Mouse (Mus musculus): ENCODE data around the gene Alpl. TPM values are rescaled to one million over a fixed set of nuclear protein-coding genes. Genes with fewer than 3 reads are reported as not detected.

Gene Alpl
- polyA plus RNA-seq, 1 experiment from 2014 or later: 5.1 TPM

DNA sequence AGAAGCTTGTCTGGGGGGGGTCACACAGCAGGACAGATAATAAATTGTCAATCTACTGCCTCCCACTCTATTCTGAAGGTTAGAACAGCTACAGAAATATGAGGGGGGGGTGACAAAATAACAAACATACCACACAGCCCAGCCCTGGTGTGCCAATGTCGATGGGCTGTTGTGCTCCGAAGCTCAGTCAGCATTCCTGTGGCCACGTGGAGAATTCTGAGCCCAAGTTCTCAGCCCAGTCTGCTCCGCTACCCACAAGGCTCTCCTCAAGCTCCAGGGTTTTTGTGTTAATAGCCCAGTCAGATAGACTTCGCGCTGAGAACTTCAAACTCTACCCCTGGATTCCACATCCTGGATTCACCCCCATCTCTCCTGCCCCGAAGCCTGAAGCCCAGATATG is 2.6 kb downstream of the Alpl start:
- Histone ChIP-seq H3K9me3 (replicated peaks) (no peaks in the 10 kb centered on the region), H3K4me1 (peaks cover 30% of the 10 kb centered on the region), H3K4me3 (no peak overlapping the region), H3K27me3 (ENCODE audit: low read depth, poor library complexity, severe bottlenecking) (peaks cover 51% of the 10 kb centered on the region), H3K36me3 (no peaks in the 10 kb centered on the region), H3K27ac (no peak overlapping the region)
- WGBS: 89% methylated on average over 7 of the region's 7 CpGs
- no peak for DNase-seq (ENCODE audit: low spot score)

DNA sequence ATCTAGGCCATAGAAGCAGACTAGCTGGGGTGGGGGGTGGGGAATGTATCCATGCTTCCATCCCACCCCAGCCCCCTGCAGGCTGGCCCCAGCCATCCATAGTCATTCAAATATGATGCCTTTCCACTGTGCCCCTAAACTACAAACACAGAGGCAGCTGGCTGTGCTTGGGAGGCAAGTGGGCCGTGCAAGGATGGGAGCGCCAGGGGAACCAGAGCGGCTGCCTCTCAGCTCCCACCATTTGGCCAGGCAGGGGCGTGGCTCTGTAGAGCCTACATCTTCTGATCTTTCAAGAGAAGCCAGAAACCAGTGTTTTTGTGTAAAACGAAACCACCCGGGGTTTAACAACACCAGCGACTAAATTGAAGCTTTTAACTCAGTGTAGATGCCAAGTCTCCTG is 4.7 kb downstream of the Alpl start:
- H3K4me1 ChIP-seq: peaks cover 30% of the 10 kb centered on the region
- no peak overlapping the region for H3K27ac ChIP-seq
- WGBS: 15% methylated on average over 7 of the region's 7 CpGs

GRCm38 (mm10) chr4:137790981-137791380 is 5.2 kb downstream of the Alpl start:
- Histone ChIP-seq H3K27me3 (ENCODE audit: low read depth, poor library complexity, severe bottlenecking) (peaks cover 26% of the 10 kb centered on the region), H3K4me3 (no peak overlapping the region), H3K36me3 (no peaks in the 10 kb centered on the region), H3K27ac (no peak overlapping the region), H3K9me3 (replicated peaks) (no peaks in the 10 kb centered on the region), H3K4me1 (peaks cover 26% of the 10 kb centered on the region)
- WGBS: 85% methylated on average over 5 of the region's 5 CpGs
- DNase-seq (ENCODE audit: low spot score): no peak

More for the DNA sequence above, 4.7 kb downstream of the Alpl start:
- Histone ChIP-seq H3K36me3 (no peaks in the 10 kb centered on the region), H3K27me3 (ENCODE audit: low read depth, poor library complexity, severe bottlenecking) (peaks cover 30% of the 10 kb centered on the region), H3K4me3 (no peak overlapping the region), H3K9me3 (replicated peaks) (no peaks in the 10 kb centered on the region)
- no peak for DNase-seq (ENCODE audit: low spot score)

DNA sequence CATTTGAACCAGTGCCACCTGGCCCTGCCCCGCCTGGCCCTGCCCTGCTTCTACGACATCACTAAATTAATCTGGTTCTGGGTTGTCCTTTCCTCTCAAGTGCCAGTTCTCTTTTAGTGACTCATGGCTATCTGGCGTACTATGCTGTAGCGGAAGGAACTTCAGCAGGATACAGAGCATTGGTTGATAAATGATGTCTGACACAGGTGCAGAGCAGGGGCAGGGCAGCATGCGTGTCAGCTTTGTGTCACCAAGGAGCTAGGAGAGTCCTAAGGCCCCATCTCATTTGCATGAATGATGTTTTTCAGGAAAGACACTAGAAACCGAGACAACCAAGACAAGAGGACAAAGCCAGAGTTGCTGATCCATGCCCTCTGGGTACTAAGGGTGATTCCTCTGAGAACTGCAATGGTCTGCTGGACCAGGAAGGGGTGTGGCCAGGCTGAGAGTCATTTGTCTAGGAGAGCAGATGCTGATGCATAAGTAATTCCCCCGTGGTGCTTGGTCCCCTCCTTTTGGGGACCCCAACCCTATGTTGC is 7.6 kb downstream of the Alpl start:
- H3K27me3 ChIP-seq (ENCODE audit: low read depth, poor library complexity, severe bottlenecking): peaks cover 2% of the 10 kb centered on the region; the same call in 1 of the 2 replicates
- no peaks in the 10 kb centered on the region for H3K36me3 ChIP-seq
- no peaks in the 10 kb centered on the region for H3K9me3 ChIP-seq (replicated peaks)
- no peak overlapping the region for H3K4me3 ChIP-seq
- 71% methylated on average over 7 of the region's 7 CpGs for WGBS
- no peak for DNase-seq (ENCODE audit: low spot score)
- H3K27ac ChIP-seq: no peak overlapping the region
- peaks cover 33% of the 10 kb centered on the region for H3K4me1 ChIP-seq

DNA sequence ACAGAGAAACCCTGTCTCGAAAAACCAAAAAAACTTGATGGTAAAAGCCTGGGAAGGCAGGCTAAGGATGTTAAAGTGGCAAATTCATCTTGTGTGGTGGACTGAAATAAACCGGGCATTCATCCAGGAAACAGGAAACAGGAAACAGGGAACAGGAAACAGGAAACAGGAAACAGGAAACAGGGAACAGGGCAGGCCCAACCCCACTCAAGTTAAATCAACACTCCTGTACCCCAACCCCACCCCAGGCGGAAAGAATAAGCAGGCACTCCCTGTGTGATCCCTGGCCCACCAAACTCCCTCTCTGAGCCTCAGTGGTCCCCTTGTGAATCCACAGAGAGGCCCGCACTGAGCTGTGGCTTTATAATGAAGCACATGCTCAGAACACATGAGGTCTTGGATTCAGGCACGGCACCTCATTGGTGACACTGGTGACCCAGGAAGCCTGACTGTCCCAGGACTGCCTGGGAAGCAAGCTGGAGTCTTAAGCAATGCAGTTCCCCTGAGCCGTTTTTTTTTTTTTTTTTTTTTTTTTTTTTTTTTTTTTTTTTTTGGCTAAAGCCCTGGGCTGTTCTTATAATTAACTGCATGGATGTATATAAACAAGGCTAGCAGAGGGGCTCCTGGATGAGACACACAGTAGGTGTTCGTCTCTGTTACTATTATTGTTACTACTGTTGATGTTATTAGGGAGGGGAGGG is 8.4 kb downstream of the Alpl start:
- WGBS: 89% methylated on average over 7 of the region's 7 CpGs
- H3K4me3 ChIP-seq: no peak overlapping the region
- no peak overlapping the region for H3K27ac ChIP-seq
- no peaks in the 10 kb centered on the region for H3K27me3 ChIP-seq (ENCODE audit: low read depth, poor library complexity, severe bottlenecking)
- no peaks in the 10 kb centered on the region for H3K36me3 ChIP-seq
- DNase-seq (ENCODE audit: low spot score): no peak
- H3K4me1 ChIP-seq: peaks cover 30% of the 10 kb centered on the region
- no peaks in the 10 kb centered on the region for H3K9me3 ChIP-seq (replicated peaks)

DNA sequence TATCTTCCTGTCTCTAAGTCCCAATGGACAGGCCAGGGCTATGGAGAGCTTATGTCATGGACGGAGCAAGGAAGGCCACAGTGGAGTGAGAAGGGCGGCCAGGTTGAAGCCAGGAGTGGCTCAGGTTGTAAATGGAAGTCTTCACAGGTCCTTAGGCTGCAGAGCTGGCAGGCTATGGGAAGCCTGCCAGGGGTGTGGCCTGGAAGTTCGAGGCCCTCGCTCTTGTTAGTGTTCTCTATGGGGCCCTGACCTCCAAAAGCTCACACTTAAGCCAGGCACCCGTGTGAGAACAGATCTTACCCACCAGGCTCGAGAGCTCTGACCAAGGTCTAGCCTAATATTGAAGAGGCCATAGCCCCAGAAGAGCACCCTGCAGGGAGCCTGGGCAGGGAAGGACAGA is 9.7 kb downstream of the Alpl start:
- H3K9me3 ChIP-seq (replicated peaks): no peaks in the 10 kb centered on the region
- DNase-seq (ENCODE audit: low spot score): no peak
- peaks cover 27% of the 10 kb centered on the region for H3K4me1 ChIP-seq
- no peaks in the 10 kb centered on the region for H3K27me3 ChIP-seq (ENCODE audit: low read depth, poor library complexity, severe bottlenecking)
- H3K4me3 ChIP-seq: no peak overlapping the region
- no peak overlapping the region for H3K27ac ChIP-seq
- H3K36me3 ChIP-seq: no peaks in the 10 kb centered on the region
- WGBS: 86% methylated on average over 6 of the region's 6 CpGs

DNA sequence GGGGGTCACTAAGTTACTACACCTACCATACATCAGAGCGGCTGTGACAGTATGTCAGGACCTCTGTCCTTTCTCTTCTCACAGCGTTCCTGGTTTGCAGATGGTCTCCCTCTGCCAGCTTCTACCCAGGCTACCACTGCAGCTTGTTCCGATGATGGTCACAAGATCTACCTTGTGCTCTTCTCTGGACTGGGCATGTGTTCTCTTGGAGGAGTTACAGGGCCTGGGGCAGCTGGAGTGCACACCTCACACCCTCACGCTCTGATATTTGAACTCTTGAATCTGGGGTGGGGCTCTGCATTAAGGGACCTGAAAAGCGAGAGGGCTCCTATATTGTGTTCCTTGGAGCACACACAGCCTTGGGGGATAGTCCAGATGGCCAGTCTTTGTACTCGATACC is 10.9 kb downstream of the Alpl start:
- Histone ChIP-seq H3K4me3 (no peak overlapping the region), H3K9me3 (replicated peaks) (no peaks in the 10 kb centered on the region), H3K27ac (no peak overlapping the region), H3K4me1 (peaks cover 23% of the 10 kb centered on the region), H3K27me3 (ENCODE audit: low read depth, poor library complexity, severe bottlenecking) (no peaks in the 10 kb centered on the region), H3K36me3 (no peaks in the 10 kb centered on the region)
- WGBS: 78% methylated on average over 6 of the region's 6 CpGs
- DNase-seq (ENCODE audit: low spot score): no peak

DNA sequence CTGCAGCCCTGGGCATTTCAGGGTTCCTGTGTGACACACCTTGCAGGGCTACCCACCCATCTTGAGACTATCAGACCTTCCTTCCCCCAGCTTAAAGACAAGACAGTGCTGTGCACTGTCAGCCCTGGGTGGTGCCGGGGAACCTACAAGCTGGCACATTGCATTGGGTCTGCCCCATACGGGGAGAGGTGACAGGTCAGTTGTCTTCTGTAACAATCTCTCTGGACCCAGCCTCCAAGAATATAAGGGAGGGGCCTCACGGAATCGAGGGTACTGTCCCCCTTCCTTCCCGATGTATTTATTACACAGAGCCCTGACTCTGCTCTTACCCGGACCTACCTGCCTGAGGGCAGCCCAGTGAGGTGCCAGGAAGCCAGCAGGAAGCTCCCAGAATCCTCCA is 11.4 kb downstream of the Alpl start:
- H3K27me3 ChIP-seq (ENCODE audit: low read depth, poor library complexity, severe bottlenecking): no peaks in the 10 kb centered on the region
- peaks cover 23% of the 10 kb centered on the region for H3K4me1 ChIP-seq
- no peak overlapping the region for H3K27ac ChIP-seq
- H3K9me3 ChIP-seq (replicated peaks): no peaks in the 10 kb centered on the region
- no peaks in the 10 kb centered on the region for H3K36me3 ChIP-seq
- 76% methylated on average over 6 of the region's 6 CpGs for WGBS
- H3K4me3 ChIP-seq: no peak overlapping the region
- DNase-seq (ENCODE audit: low spot score): no peak

- Histone ChIP-seq H3K27ac (peak overlapping the region; percentile 50), H3K9me3 (replicated peaks) (no peaks in the 10 kb centered on the region), H3K4me1 (peaks cover 23% of the 10 kb centered on the region), H3K4me3 (no peak overlapping the region), H3K36me3 (no peaks in the 10 kb centered on the region), H3K27me3 (ENCODE audit: low read depth, poor library complexity, severe bottlenecking) (no peaks in the 10 kb centered on the region)
- no peak for DNase-seq (ENCODE audit: low spot score)
- 45% methylated on average over 9 of the region's 9 CpGs for whole genome bisulfite sequencing
Observed at GRCm38 (mm10) chr4:137783541-137784191, 12.5 kb downstream of the Alpl start.

DNA sequence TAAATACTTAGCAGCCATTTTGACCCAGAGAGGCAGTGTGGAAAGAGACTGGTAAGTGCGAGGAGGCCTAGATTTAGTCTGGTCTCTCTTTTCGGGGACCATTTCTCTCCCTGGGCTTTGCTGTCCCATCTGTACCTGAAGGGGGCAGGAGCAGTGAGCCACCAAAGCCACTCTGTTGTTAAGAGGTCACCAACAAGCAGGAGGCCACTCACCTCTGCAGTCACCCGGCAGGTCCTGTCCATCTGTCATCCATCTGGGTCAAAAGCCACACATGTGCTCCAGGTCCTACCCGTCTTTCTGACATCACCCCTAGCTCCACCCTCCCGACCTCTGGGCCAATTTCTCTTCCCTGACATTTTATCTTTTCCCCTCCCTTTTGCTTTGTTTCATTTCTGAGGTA is 14.2 kb downstream of the Alpl start:
- Histone ChIP-seq H3K4me3 (no peak overlapping the region), H3K9me3 (replicated peaks) (no peaks in the 10 kb centered on the region), H3K4me1 (peaks cover 23% of the 10 kb centered on the region), H3K27ac (no peak overlapping the region), H3K36me3 (no peaks in the 10 kb centered on the region), H3K27me3 (ENCODE audit: low read depth, poor library complexity, severe bottlenecking) (no peaks in the 10 kb centered on the region)
- 56% methylated on average over 5 of the region's 5 CpGs for WGBS
- no peak for DNase-seq (ENCODE audit: low spot score)

DNA sequence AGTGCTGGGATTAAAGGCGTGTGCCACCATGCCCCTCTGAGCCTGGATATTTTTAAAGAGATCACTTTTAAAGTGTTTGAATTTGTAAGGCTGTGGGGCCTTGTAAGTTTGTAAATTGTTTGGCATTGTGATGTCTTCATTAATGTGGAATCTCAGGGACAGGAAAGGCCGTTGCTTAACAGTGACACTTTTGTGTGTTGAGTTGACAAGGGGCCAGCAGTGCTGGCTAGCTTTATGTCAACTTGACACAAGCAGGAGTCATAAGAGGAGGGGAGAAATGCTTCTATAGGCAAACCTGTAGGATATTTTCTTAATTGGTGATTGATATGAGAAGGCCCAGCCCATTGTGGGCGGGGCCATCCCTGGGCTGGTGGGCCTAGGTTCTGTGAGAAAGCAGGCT is 15.2 kb downstream of the Alpl start:
- no peak for DNase-seq (ENCODE audit: low spot score)
- WGBS: 87% methylated on average over 3 of the region's 3 CpGs
- peaks cover 23% of the 10 kb centered on the region for H3K4me1 ChIP-seq
- no peaks in the 10 kb centered on the region for H3K27me3 ChIP-seq (ENCODE audit: low read depth, poor library complexity, severe bottlenecking)
- no peaks in the 10 kb centered on the region for H3K9me3 ChIP-seq (replicated peaks)
- no peaks in the 10 kb centered on the region for H3K36me3 ChIP-seq
- H3K27ac ChIP-seq: no peak overlapping the region
- H3K4me3 ChIP-seq: no peak overlapping the region

DNA sequence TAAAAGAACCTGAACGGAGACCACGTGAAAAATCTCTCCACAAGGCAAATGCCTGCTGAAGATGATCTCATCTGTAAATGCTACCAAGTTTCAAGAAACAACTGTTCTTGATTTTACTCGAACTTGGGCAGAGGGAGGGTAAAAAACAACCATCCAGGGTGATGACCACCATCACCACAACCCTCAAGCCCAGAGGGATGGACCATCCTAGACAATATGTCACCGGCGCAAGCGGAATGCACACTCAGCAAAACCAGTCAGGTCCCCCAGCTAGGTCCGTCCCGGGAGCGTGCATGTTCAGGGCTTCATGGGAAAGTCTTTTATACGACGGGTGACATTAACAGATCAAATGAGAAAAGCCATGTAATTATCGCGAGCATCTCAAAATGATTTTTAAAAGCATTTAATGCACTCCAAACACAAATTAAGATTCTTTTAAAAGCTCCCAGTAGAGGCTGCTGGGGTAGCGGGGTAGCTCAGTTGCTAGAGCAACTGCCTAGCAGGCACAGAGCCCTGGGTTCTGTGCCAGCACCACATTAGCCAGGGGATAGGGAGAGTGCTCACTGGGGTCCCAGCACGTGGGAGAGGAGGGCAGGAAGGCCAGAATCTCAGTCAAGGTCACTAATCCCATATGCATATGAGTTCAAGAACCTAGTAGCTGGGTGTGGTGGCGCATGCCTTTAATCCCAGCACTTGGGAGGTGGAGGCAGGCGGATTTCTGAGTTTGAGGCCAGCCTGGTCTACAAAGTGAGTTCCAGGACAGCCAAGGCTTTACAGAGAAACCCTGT is 17.6 kb downstream of the Alpl start:
- Histone ChIP-seq H3K4me1 (peaks cover 18% of the 10 kb centered on the region), H3K36me3 (no peaks in the 10 kb centered on the region), H3K4me3 (no peak overlapping the region), H3K27ac (no peak overlapping the region), H3K27me3 (ENCODE audit: low read depth, poor library complexity, severe bottlenecking) (no peaks in the 10 kb centered on the region), H3K9me3 (replicated peaks) (no peaks in the 10 kb centered on the region)
- 88% methylated on average over 17 of the region's 17 CpGs for WGBS
- DNase-seq (ENCODE audit: low spot score): no peak

- no peaks in the 10 kb centered on the region for H3K9me3 ChIP-seq (replicated peaks)
- H3K4me1 ChIP-seq: peaks cover 21% of the 10 kb centered on the region
- no peak for DNase-seq (ENCODE audit: low spot score)
- H3K27me3 ChIP-seq (ENCODE audit: low read depth, poor library complexity, severe bottlenecking): no peaks in the 10 kb centered on the region
- whole genome bisulfite sequencing: 93% methylated on average over 4 of the region's 4 CpGs
- H3K27ac ChIP-seq: no peak overlapping the region
- H3K36me3 ChIP-seq: no peaks in the 10 kb centered on the region
- no peak overlapping the region for H3K4me3 ChIP-seq
Observed at GRCm38 (mm10) chr4:137777866-137778265, 18.3 kb downstream of the Alpl start.
